Mouse (Mus musculus): ENCODE measurements around the gene Crybg1. TPM values are rescaled to one million over a fixed set of nuclear protein-coding genes. Genes with fewer than 3 reads are reported as not detected.

Gene Crybg1
- 42.2 to 49.3 TPM (median 47.5 TPM) in 4 replicates for total RNA-seq (2023; ENCODE audit: inconsistent age)

DNA sequence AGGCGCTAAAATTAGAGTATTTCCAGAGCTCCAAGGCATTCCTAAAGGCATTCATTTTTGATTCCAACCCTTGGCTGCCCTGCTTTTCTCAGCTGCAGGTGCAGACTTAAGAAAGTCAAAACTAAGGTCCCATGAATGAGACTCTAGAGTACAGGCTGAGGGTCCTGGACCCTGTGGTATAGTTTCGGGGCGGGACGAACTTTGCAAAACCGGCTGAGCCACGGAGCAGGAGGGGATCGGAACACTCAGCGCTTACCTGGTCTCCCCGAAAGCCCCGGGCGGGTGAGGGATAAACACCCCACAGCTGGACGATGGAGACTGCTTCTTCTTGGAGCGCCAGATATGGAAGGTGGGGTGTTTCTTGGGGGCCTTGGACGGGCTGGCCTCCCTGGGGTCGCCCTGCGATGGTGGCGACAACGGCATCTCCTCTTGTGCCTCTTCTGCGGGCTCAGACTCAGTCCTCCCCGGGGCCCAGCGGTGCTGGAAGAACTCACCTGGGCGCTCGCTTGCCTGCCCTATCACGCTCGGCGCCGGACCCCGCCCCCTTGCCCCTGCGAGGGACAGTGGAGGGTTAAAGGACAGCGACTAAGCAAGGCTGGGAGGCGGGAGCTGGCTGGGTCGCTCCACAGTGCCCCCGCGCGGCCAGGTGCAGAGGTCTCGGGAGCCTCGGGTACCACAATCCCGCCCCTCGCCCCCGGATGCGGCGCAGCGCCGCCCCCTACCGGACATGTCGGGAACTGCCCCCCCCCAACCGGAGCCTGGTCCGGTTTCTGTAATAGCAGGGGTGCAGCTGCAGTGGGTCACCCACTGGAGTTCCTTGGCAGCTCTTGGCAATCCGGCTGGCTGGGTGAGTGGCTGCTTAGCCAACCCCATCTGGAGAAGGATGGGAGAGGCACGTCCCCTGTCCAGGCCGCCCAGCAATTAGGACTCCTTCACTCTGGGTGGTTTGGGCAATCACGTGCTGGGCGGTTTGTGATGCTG, at the start of gene Crybg1:
Gene Crybg1 (minus strand): TSS at position 517 of the 981 bp plus-strand sequence.

GRCm38 (mm10) chr10:43901578-43902194, 247.0 kb downstream of the Crybg1 start, which contains the start of the genes Qrsl1 and Rtn4ip1:
Qrsl1 (minus strand) TSS chr10:43901745.
Rtn4ip1 (plus strand) TSS chr10:43901807.

Other genes with a start within 250 kb of the Crybg1 start
- 28.1 to 30.6 TPM (median 28.8 TPM) in 4 replicates for gene Qrsl1, start 247.1 kb downstream of the Crybg1 start, total RNA-seq (2023; ENCODE audit: inconsistent age)
- gene Rtn4ip1, start 247.0 kb downstream of the Crybg1 start, total RNA-seq (2023; ENCODE audit: inconsistent age), result 25.2 to 30.7 TPM (median 27.1 TPM) in 4 replicates
- gene Atg5, start 119.5 kb upstream of the Crybg1 start, total RNA-seq (2023; ENCODE audit: inconsistent age), result 22.3 to 25.8 TPM (median 25.3 TPM) in 4 replicates

Data from B cell, adult (primary cell).